Mouse (Mus musculus): Measurements from ENCODE around the gene Setmar. TPM values are rescaled to one million over a fixed set of nuclear protein-coding genes. Genes with fewer than 3 reads are reported as not detected.

Setmar gene
- polyA plus RNA-seq, 1 experiment from 2014 or later, result 5.6 TPM

GRCm38 (mm10) chr6:108073071-108073470 lies 8.2 kb downstream of the Setmar start:
- Histone ChIP-seq H3K9me3 (ENCODE audit: control insufficient read depth, low read length) (no peaks in the 10 kb centered on the region), H3K36me3 (ENCODE audit: control insufficient read depth, insufficient read depth, low read length) (no peaks in the 10 kb centered on the region), H3K27me3 (ENCODE audit: control insufficient read depth, insufficient read depth, low read length) (no peaks in the 10 kb centered on the region), H3K9ac (replicated peaks; ENCODE audit: low read depth, low read length) (no peak overlapping the region), H3K27ac (ENCODE audit: low read depth, low read length) (no peak overlapping the region), H3K4me2 (ENCODE audit: low read depth, low read length) (no peak overlapping the region), H3K4me3 (ENCODE audit: low read depth, low read length) (no peak overlapping the region), H3K4me1 (ENCODE audit: control insufficient read depth, insufficient read depth, low read length) (no peaks in the 10 kb centered on the region)
- no peak for ATAC-seq (ENCODE audit: low read depth)
- WGBS, result 80% methylated on average over 5 of the region's 5 CpGs

GRCm38 (mm10) chr6:108073931-108074330 lies 9.1 kb downstream of the Setmar start:
- WGBS, result 98% methylated on average over 2 of the region's 2 CpGs
- H3K4me2 ChIP-seq (ENCODE audit: low read depth, low read length), result no peak overlapping the region
- no peak overlapping the region for H3K9ac ChIP-seq (replicated peaks; ENCODE audit: low read depth, low read length)
- no peaks in the 10 kb centered on the region for H3K4me1 ChIP-seq (ENCODE audit: control insufficient read depth, insufficient read depth, low read length)
- ATAC-seq (ENCODE audit: low read depth), result no peak
- H3K27ac ChIP-seq (ENCODE audit: low read depth, low read length), result no peak overlapping the region
- no peaks in the 10 kb centered on the region for H3K27me3 ChIP-seq (ENCODE audit: control insufficient read depth, insufficient read depth, low read length)
- H3K9me3 ChIP-seq (ENCODE audit: control insufficient read depth, low read length), result no peaks in the 10 kb centered on the region
- no peak overlapping the region for H3K4me3 ChIP-seq (ENCODE audit: low read depth, low read length)
- no peaks in the 10 kb centered on the region for H3K36me3 ChIP-seq (ENCODE audit: control insufficient read depth, insufficient read depth, low read length)

- H3K9ac ChIP-seq (replicated peaks; ENCODE audit: low read depth, low read length), result no peak overlapping the region
- no peak overlapping the region for H3K4me3 ChIP-seq (ENCODE audit: low read depth, low read length)
- H3K27me3 ChIP-seq (ENCODE audit: control insufficient read depth, insufficient read depth, low read length), result no peaks in the 10 kb centered on the region
- no peak overlapping the region for H3K27ac ChIP-seq (ENCODE audit: low read depth, low read length)
- H3K4me1 ChIP-seq (ENCODE audit: control insufficient read depth, insufficient read depth, low read length), result no peaks in the 10 kb centered on the region
- no peaks in the 10 kb centered on the region for H3K36me3 ChIP-seq (ENCODE audit: control insufficient read depth, insufficient read depth, low read length)
- no peak overlapping the region for H3K4me2 ChIP-seq (ENCODE audit: low read depth, low read length)
- no peaks in the 10 kb centered on the region for H3K9me3 ChIP-seq (ENCODE audit: control insufficient read depth, low read length)
- 94% methylated on average over 10 of the region's 10 CpGs for WGBS
- ATAC-seq (ENCODE audit: low read depth), result no peak
Observed at GRCm38 (mm10) chr6:108074624-108075023, 9.8 kb downstream of the Setmar start.

- no peak for ATAC-seq (ENCODE audit: low read depth)
- H3K36me3 ChIP-seq (ENCODE audit: control insufficient read depth, insufficient read depth, low read length), result no peaks in the 10 kb centered on the region
- H3K9ac ChIP-seq (replicated peaks; ENCODE audit: low read depth, low read length), result no peak overlapping the region
- H3K4me3 ChIP-seq (ENCODE audit: low read depth, low read length), result no peak overlapping the region
- H3K4me1 ChIP-seq (ENCODE audit: control insufficient read depth, insufficient read depth, low read length), result no peaks in the 10 kb centered on the region
- no peak overlapping the region for H3K27ac ChIP-seq (ENCODE audit: low read depth, low read length)
- H3K9me3 ChIP-seq (ENCODE audit: control insufficient read depth, low read length), result no peaks in the 10 kb centered on the region
- H3K4me2 ChIP-seq (ENCODE audit: low read depth, low read length), result no peak overlapping the region
- WGBS, result 93% methylated on average over 7 of the region's 7 CpGs
- no peaks in the 10 kb centered on the region for H3K27me3 ChIP-seq (ENCODE audit: control insufficient read depth, insufficient read depth, low read length)
Observed at GRCm38 (mm10) chr6:108075857-108076256, 11.0 kb downstream of the Setmar start.

GRCm38 (mm10) chr6:108091296-108091695 lies 26.5 kb downstream of the Setmar start:
- no peaks in the 10 kb centered on the region for H3K9me3 ChIP-seq (ENCODE audit: control insufficient read depth, low read length)
- no peak overlapping the region for H3K4me2 ChIP-seq (ENCODE audit: low read depth, low read length)
- no peak overlapping the region for H3K9ac ChIP-seq (replicated peaks; ENCODE audit: low read depth, low read length)
- 80% methylated on average over 1 of the region's 1 CpGs for WGBS
- ATAC-seq (ENCODE audit: low read depth), result no peak
- H3K36me3 ChIP-seq (ENCODE audit: control insufficient read depth, insufficient read depth, low read length), result no peaks in the 10 kb centered on the region
- H3K27ac ChIP-seq (ENCODE audit: low read depth, low read length), result no peak overlapping the region
- H3K4me3 ChIP-seq (ENCODE audit: low read depth, low read length), result no peak overlapping the region
- H3K27me3 ChIP-seq (ENCODE audit: control insufficient read depth, insufficient read depth, low read length), result no peaks in the 10 kb centered on the region
- H3K4me1 ChIP-seq (ENCODE audit: control insufficient read depth, insufficient read depth, low read length), result no peaks in the 10 kb centered on the region

GRCm38 (mm10) chr6:108092646-108093045 lies 27.8 kb downstream of the Setmar start:
- ATAC-seq (ENCODE audit: low read depth), result no peak
- 84% methylated on average over 3 of the region's 3 CpGs for WGBS

GRCm38 (mm10) chr6:108093449-108093848 lies 28.6 kb downstream of the Setmar start:
- ATAC-seq (ENCODE audit: low read depth), result no peak
- H3K36me3 ChIP-seq (ENCODE audit: control insufficient read depth, insufficient read depth, low read length), result no peaks in the 10 kb centered on the region
- H3K4me1 ChIP-seq (ENCODE audit: control insufficient read depth, insufficient read depth, low read length), result no peaks in the 10 kb centered on the region
- H3K9me3 ChIP-seq (ENCODE audit: control insufficient read depth, low read length), result no peaks in the 10 kb centered on the region
- 82% methylated on average over 3 of the region's 3 CpGs for WGBS
- no peak overlapping the region for H3K4me2 ChIP-seq (ENCODE audit: low read depth, low read length)
- no peak overlapping the region for H3K27ac ChIP-seq (ENCODE audit: low read depth, low read length)
- H3K4me3 ChIP-seq (ENCODE audit: low read depth, low read length), result no peak overlapping the region
- no peaks in the 10 kb centered on the region for H3K27me3 ChIP-seq (ENCODE audit: control insufficient read depth, insufficient read depth, low read length)
- H3K9ac ChIP-seq (replicated peaks; ENCODE audit: low read depth, low read length), result no peak overlapping the region

More at GRCm38 (mm10) chr6:108092646-108093045, 27.8 kb downstream of the Setmar start:
- Histone ChIP-seq H3K9ac (replicated peaks; ENCODE audit: low read depth, low read length) (no peak overlapping the region), H3K4me1 (ENCODE audit: control insufficient read depth, insufficient read depth, low read length) (no peaks in the 10 kb centered on the region), H3K36me3 (ENCODE audit: control insufficient read depth, insufficient read depth, low read length) (no peaks in the 10 kb centered on the region), H3K27me3 (ENCODE audit: control insufficient read depth, insufficient read depth, low read length) (no peaks in the 10 kb centered on the region), H3K4me2 (ENCODE audit: low read depth, low read length) (no peak overlapping the region), H3K27ac (ENCODE audit: low read depth, low read length) (no peak overlapping the region), H3K9me3 (ENCODE audit: control insufficient read depth, low read length) (no peaks in the 10 kb centered on the region), H3K4me3 (ENCODE audit: low read depth, low read length) (no peak overlapping the region)

- H3K9ac ChIP-seq (replicated peaks; ENCODE audit: low read depth, low read length), result no peak overlapping the region
- no peak overlapping the region for H3K4me2 ChIP-seq (ENCODE audit: low read depth, low read length)
- H3K27ac ChIP-seq (ENCODE audit: low read depth, low read length), result no peak overlapping the region
- H3K36me3 ChIP-seq (ENCODE audit: control insufficient read depth, insufficient read depth, low read length), result no peaks in the 10 kb centered on the region
- ATAC-seq (ENCODE audit: low read depth), result no peak
- no peak overlapping the region for H3K4me3 ChIP-seq (ENCODE audit: low read depth, low read length)
- H3K9me3 ChIP-seq (ENCODE audit: control insufficient read depth, low read length), result no peaks in the 10 kb centered on the region
- no peaks in the 10 kb centered on the region for H3K27me3 ChIP-seq (ENCODE audit: control insufficient read depth, insufficient read depth, low read length)
- 77% methylated on average over 5 of the region's 5 CpGs for WGBS
- H3K4me1 ChIP-seq (ENCODE audit: control insufficient read depth, insufficient read depth, low read length), result no peaks in the 10 kb centered on the region
Observed at GRCm38 (mm10) chr6:108095445-108095844, 30.6 kb downstream of the Setmar start.

- Histone ChIP-seq H3K4me3 (ENCODE audit: low read depth, low read length) (no peak overlapping the region), H3K27me3 (ENCODE audit: control insufficient read depth, insufficient read depth, low read length) (no peaks in the 10 kb centered on the region), H3K27ac (ENCODE audit: low read depth, low read length) (no peak overlapping the region), H3K4me2 (ENCODE audit: low read depth, low read length) (peak overlapping the region; percentile 19; the same call in 1 of the 2 replicates), H3K9ac (replicated peaks; ENCODE audit: low read depth, low read length) (no peak overlapping the region), H3K9me3 (ENCODE audit: control insufficient read depth, low read length) (no peaks in the 10 kb centered on the region), H3K4me1 (ENCODE audit: control insufficient read depth, insufficient read depth, low read length) (0 out of 2 replicates have a peak, but pooled peaks cover 2% of the 10 kb centered on the region), H3K36me3 (ENCODE audit: control insufficient read depth, insufficient read depth, low read length) (no peaks in the 10 kb centered on the region)
- ATAC-seq (ENCODE audit: low read depth), result peak; percentile 77; the same call in 1 of the 2 replicates
- 17% methylated on average over 9 of the region's 9 CpGs for WGBS
Observed at GRCm38 (mm10) chr6:108098171-108098845, 33.5 kb downstream of the Setmar start.

All from neural tube, embryonic 14.5 days (tissue).